Mouse (Mus musculus): Measurements from ENCODE around the gene Gm17606.

Gm17606 gene

GRCm38 (mm10) chr14:54628103-54628502 lies 12.6 kb upstream of the Gm17606 start:
- DNase-seq: no peak

GRCm38 (mm10) chr14:54629797-54630196 lies 11.0 kb upstream of the Gm17606 start:
- DNase-seq: no peak

DNA sequence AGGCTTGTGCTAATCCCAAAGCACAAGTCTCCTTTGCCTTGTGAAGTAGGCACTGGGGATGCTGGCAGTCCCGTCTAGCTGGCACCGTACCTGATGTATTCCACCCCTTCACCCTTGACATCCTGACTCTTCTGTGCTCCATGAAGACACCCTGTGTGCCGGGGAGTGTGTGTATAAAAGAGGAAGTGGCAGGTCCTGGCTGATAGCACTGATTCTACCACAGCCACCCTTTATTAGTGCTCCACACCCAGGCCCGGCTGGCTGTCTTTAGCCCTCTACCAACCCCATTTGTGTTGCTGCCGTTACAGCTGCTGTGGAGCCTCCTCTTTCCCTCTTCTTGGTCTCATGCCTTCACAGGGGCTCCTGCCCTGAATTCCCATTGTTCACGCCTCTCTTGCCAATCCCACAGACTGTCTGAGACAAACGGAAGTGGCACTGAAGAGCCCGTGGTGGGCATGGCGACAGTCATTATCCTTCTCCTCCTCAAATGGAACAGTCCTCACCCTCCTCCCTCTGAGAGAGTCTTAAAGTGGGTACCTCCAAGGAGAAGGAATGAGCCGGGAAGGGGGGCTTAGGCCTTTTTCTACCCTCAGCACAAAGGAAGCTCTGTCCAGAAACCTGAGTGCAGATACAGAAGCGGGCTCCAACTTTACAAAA lies 10.0 kb upstream of the Gm17606 start:
- DNase-seq: no peak

DNA sequence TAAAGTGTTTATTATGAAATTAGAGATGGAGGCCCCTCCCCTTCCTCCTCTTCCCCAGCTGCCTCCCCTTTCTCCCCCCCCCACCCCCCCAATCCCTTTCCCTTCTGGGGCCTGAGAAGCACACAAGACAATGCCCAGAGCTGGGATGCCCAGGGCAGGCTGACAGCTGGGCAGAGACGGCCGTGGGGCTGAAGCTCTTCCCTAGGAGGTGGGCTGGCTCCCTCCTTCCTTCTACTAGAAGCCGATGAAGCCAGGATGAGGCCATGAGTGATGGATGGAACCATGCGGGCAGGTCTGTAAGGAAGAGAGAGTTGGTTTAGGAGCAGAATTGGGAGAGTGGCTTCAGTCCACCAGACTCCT lies 9.5 kb upstream of the Gm17606 start:
- DNase-seq: no peak

GRCm38 (mm10) chr14:54632252-54632651 lies 8.5 kb upstream of the Gm17606 start:
- DNase-seq: no peak

GRCm38 (mm10) chr14:54634182-54634581 lies 6.6 kb upstream of the Gm17606 start:
- DNase-seq: no peak

DNA sequence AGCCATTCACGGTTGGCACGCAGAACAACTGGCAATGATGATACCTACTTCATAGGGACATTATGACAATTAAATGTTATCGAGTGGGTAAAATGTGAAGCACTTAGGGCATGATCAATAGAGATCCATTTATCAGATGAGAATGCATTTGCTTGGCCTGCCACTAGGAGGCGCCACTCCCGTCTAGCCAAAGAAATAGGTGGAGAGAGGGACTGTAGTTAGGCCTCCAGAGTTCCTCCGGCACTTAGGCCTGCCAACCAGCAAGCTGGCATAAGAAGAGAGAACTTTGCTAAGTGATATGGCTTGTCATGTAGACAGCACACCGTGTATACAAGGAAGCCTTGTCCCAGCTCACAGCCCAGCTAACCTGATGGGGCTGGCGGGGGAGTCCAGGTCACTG lies 3.8 kb upstream of the Gm17606 start:
- peak; percentile 47 for DNase-seq

GRCm38 (mm10) chr14:54638210-54638609 lies 2.5 kb upstream of the Gm17606 start:
- no peak for DNase-seq

DNA sequence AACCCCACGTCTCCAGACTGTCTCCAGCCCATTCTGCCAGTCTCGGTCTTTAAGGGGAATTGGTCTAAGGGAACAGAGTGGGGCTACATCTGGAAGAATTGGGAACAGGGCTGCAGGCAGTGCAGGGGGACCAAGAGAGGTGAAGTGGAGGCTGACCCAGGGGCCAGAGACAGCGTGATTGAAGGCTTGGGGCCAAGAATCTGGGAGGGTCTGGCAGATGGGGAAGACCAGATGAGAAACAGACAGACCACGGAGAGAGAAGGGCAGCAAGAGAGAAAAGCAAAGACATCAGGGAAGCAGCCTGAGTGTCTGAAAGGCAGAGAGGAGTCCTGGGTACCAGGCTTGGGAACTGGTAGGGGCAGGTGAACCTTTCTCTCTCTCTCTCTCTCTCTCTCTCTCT lies 631 bp upstream of the Gm17606 start:
- DNase-seq: no peak

DNA sequence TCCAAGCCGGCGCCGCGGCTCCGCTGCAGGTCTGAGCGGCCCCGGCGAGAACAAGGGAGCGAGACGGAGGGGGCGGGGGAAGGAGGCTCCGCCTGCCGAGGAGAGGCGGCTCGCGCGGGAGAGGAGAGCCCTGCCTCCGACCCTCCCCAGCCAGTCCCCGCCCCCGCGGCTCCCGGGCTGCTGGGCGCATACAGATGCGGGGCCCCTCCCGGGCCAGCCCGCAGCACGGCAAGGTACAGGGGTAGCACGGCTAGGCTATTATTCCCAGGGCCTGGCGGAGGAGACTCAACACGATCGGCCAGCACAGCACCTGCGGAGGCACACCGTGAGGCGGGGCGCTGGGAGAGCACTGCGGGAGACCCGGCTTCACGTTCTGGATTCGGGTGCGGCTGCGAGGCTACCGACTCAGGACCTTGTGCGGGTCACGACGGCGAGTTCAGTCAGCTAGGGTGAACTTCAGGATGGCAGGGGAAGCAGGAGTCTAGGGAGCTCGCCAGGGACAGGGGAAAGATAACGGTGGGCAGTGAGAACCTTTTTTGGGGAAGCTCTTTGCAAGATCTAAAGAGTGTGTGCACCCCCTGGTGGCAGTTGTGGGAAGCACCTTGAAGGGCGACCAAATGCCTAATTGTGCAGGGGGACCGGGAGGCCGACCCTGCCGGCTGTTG lies 685 bp downstream of the Gm17606 start, which contains the start of gene Cdh24:
Cdh24 (minus strand) TSS at position 60 of the 665 bp plus-strand sequence.
- peak; percentile 87 for DNase-seq

DNA sequence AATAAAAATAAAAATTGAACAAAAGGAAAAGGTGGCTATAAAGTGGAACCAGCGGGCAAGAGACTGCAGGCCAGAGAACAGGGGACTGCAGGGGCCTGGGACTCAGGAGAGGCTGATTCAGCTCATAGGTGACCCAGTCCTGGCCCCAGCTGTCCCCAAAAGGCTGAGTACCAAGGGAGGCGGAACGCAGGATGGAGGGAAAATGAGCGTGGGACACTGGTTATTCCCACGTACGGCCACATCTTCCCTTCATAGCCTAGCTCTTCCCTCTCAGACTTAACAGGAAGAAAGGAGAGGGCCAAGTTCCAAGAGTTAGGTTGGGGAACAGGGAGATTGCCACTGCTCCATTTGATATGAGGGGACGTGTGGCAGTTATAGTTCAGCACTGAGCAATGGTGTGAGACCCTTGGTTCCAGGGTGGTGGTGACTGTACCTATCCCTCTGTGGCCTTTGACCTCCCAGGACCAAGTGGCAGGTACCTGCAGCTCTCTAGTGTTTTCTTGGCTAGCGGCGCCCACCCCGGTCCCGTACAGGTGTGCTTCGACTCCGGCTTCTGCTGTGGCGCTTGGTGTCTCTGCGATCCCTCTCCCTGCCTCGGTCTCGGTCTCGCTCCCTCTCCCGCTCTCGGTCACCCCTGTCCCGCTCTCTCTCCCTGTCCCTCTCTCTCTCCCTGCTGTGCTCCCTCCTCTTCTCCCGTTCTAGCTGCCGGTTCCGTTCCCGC lies 1.6 kb downstream of the Gm17606 start:
- DNase-seq: no peak

GRCm38 (mm10) chr14:54643011-54643410 lies 2.3 kb downstream of the Gm17606 start:
- DNase-seq: no peak

- DNase-seq: no peak
These were observed 3.5 kb downstream of the Gm17606 start for GRCm38 (mm10) chr14:54644294-54644693.

DNA sequence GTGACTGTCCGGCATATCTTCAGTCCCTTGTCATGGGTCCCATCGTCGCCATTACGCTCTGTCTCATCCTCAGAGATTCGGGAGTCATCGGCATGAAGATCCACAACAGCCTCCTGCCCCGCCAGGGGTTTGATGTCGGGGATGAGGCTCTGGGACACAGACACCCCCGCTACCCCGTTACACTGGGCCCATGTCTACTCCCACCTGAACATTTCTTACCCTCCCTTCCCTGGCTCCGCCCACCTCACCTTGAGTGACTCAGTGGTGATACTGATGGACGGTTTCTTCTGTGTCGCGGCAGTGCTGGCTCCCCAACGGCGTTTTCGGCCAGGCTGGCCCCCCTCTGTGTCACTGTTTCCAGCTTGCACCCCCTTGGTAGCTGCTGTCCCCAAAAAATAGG lies 5.7 kb downstream of the Gm17606 start:
- DNase-seq: no peak

DNA sequence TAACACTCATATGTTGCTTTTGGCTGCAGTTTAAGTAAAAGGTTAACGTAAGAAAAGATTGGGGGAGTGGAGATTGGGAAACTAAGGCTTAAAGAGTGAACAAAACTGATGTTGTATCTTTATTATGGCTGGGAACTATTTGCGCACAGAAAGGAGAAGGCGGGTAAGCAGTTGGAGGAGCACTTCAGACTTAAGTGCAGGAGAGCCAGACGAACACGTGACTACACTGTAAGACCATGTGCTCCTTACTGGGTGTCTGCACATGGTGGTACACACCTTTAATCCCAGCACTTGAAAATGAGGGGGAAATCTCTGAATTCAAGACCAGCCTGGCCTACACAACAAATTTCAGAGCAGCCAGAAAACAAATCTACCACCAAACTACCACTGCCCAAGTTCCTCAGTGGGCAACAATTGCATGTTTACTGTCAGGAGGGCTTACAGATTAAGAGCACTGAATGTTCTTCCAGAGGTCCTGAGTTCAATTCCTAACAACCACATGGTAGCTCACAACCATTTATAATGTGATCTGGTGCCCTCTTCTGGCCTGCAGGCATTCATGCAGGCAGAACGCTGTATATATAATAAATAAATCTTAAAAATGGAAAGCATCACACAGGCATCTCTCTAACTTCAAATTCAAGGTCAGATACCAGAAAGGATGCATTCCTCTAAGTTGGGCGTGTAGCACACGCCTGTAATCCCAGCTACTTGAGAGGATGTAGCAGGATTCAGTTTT lies 6.3 kb downstream of the Gm17606 start:
- no peak for DNase-seq

DNA sequence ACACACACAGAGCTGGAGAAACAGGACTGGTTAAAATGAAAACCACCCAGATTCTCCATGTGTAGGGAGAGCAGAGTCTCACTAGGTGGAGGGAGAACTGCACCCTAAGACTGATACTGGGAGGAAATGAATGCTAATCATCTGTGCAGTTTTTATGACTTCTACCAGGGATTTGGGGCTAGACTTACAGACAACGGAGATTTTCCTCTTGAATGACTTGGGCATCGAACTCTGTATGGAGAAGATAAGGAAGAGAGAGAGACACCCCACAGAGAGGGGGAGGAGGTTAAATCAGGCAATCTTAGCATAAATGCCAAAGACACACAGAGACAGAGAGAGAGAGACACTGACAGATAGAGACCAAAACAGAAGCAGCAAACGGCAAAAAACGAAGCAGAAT lies 7.1 kb downstream of the Gm17606 start:
- DNase-seq: no peak

DNA sequence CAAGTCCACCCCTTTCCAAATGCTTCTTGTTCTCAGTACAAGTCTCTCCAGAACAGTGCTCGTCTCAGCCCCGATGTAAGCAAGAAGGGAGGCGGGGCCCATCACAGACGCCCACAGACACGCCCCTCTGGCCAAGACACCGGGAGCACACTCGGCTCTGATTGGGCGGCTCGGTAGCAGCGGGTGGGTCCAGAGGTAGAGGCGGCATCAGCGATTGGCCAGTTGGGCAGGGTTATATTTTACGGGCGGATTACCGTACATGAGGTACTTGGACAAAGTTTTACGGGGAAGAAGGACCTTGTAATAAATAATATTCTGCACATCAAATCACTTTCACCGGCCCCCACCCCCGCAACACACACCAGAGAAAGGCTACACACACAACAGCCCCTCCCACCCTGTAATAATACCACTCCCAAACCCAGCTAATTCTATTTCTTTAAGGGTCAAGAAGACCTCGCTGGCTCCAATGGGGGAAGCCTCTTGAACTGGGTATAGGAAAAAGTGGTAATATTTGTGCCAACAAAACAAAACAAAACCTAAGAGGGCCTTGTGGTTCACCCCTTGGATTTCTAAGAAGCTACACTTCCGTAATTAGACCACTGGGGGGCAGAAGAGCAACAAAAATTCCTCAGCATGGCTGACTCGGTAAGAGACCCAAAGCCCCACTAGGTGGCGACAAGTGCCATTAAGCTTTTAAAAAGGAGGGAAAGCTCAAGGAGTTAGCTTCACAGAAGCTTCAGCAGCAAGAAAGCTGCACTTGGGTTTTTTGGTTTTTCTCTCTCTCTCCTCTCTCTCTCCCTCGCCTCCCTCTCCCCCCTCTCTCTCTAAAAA lies 10.1 kb downstream of the Gm17606 start:
- DNase-seq: peak; percentile 91

DNA sequence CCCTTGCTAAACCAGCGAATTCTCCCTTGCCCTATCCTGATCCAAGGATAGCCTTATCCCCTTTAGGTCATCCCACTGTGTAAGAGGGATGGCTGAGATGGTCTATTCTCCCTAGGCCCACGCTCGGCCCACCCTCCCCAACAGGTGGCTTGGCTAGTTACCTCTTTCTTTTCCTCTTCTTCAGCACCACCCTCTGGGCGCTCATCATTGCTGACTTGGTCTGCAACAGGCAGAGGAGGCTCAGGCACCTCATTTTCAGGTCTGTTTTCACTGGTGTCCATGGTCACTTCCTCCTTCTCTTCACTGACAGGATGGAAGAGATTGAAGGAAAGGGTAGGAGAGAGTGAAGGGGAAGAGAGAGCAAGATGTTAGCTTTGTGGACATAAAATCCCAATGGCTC lies 10.8 kb downstream of the Gm17606 start:
- DNase-seq: no peak

DNA sequence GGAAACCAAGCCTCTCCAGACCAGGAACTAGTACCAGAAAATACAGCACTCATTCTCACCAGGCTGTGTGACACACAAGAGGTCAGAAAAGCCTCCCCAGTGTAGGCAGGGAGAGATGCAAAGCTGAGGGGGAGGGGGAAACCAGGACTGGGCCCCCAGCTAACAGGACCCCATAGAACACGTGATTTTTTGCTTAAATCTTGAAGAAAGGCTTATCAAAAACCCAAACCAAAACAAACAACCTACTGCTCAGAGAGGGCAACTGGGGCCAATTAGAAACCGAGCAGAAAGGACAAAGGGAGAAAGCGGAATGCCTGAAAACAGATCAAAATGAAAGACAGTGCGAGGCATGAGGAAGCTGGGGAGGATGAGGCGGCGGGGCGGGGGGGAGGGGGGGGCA lies 12.0 kb downstream of the Gm17606 start:
- no peak for DNase-seq

DNA sequence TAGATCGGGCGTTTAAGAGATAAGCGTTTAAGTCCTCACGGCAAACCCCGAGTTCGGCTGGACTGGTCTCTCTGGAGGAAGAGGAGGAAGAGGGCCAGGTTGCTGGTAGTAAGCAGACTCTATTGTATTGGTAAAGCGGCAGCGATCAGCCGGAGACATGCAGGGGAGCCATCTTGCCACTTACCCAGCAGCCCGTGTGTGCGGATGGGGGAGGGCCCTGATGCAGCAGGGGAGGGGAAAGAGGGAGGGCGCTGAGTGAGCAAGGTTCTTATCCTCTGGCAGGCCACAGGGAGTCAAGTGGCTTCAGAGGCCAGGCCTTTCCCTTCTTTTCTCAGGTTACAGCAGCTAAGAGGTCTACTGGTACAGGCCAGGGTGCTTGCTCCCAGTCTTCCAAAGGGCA lies 12.7 kb downstream of the Gm17606 start:
- DNase-seq: peak; percentile 87

- DNase-seq: no peak
These were observed 19.3 kb downstream of the Gm17606 start for GRCm38 (mm10) chr14:54660009-54660408.

DNA sequence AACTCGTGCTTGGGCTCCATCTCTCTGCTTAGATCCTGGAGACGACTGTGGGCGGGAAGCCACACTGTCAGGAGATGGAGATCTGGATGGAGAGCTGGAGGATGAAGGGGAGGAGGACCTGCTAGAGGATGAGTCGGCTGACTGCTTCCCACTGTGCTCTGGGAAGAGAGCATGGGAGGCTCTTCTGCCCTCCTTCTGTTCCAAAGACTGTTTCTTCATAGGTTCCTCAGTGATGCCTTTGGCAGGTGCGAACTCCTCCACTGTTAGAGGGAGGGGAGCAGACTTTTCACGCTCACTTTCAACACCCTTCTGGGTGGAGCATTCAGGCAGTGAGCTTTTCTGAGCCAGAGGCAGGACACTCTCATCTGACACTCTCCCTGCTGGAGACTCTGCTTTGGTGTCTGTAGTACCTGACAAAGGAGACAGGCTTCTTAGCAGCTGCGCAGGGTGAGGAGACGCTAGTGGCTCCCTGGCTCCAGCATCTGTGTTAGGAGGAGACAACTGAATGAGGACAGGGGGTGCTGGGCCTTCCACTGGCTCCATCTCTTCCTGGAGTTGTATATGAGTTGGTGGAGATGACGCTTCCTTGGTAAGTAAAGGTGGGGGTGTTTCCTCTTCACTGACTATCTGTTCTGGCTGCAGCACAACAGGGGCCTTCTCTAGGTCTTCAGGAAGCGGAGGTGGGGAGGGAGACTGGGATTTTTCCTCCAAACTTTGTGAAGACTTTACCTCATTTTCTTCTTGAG lies 23.9 kb downstream of the Gm17606 start:
- DNase-seq: no peak

Measured in cerebellum, adult 9-10 months (tissue).